Mouse (Mus musculus): Measurements from ENCODE around the gene Mertk. TPM values are rescaled to one million over a fixed set of nuclear protein-coding genes. Genes with fewer than 3 reads are reported as not detected.

Mertk gene
- polyA plus RNA-seq, 1 experiment, result 11.0 TPM

GRCm38 (mm10) chr2:128731951-128732350 lies 33.2 kb downstream of the Mertk start:
- WGBS, result 92% methylated on average over 1 of the region's 1 CpGs
- Histone ChIP-seq H3K27me3 (ENCODE audit: control insufficient read depth, insufficient read depth, low read length) (no peaks in the 10 kb centered on the region), H3K27ac (ENCODE audit: insufficient read depth, low read depth, low read length) (no peak overlapping the region), H3K36me3 (ENCODE audit: control insufficient read depth, insufficient read depth, low read length) (peaks cover 48% of the 10 kb centered on the region), H3K4me3 (ENCODE audit: low read depth, low read length) (no peak overlapping the region), H3K4me1 (ENCODE audit: control insufficient read depth, insufficient read depth, insufficient read length, low read length) (peaks cover 7% of the 10 kb centered on the region; the same call in 1 of the 2 replicates)
- TF ChIP-seq POLR2A (IDR thresholded peaks at IDR 0.05; ENCODE audit: low read depth, low read length), result no peak
- TF ChIP-seq CTCF (IDR thresholded peaks at IDR 0.05; ENCODE audit: extremely low read depth, insufficient read length, insufficient replicate concordance, low read depth, low read length), result no peak

- H3K4me1 ChIP-seq (ENCODE audit: control insufficient read depth, insufficient read depth, insufficient read length, low read length), result 0 out of 2 replicates have a peak, but pooled peaks cover 3% of the 10 kb centered on the region
- H3K4me3 ChIP-seq (ENCODE audit: low read depth, low read length), result no peak overlapping the region
- peaks cover 50% of the 10 kb centered on the region for H3K36me3 ChIP-seq (ENCODE audit: control insufficient read depth, insufficient read depth, low read length)
- no peak overlapping the region; the same call in 1 of the 2 replicates for H3K27ac ChIP-seq (ENCODE audit: insufficient read depth, low read depth, low read length)
- TF ChIP-seq POLR2A (IDR thresholded peaks at IDR 0.05; ENCODE audit: low read depth, low read length), result no peak
- TF ChIP-seq CTCF (IDR thresholded peaks at IDR 0.05; ENCODE audit: extremely low read depth, insufficient read length, insufficient replicate concordance, low read depth, low read length), result no peak
- WGBS, result 57% methylated on average over 3 of the region's 3 CpGs
- H3K27me3 ChIP-seq (ENCODE audit: control insufficient read depth, insufficient read depth, low read length), result no peaks in the 10 kb centered on the region
Observed at GRCm38 (mm10) chr2:128735089-128735488, 36.3 kb downstream of the Mertk start.

GRCm38 (mm10) chr2:128737051-128737450 lies 38.3 kb downstream of the Mertk start:
- Histone ChIP-seq H3K27me3 (ENCODE audit: control insufficient read depth, insufficient read depth, low read length) (no peaks in the 10 kb centered on the region), H3K36me3 (ENCODE audit: control insufficient read depth, insufficient read depth, low read length) (peaks cover 37% of the 10 kb centered on the region), H3K27ac (ENCODE audit: insufficient read depth, low read depth, low read length) (no peak overlapping the region), H3K4me3 (ENCODE audit: low read depth, low read length) (no peak overlapping the region), H3K4me1 (ENCODE audit: control insufficient read depth, insufficient read depth, insufficient read length, low read length) (0 out of 2 replicates have a peak, but pooled peaks cover 3% of the 10 kb centered on the region)
- TF ChIP-seq CTCF (IDR thresholded peaks at IDR 0.05; ENCODE audit: extremely low read depth, insufficient read length, insufficient replicate concordance, low read depth, low read length), result no peak
- TF ChIP-seq POLR2A (IDR thresholded peaks at IDR 0.05; ENCODE audit: low read depth, low read length), result no peak
- 84% methylated on average over 2 of the region's 2 CpGs for WGBS

GRCm38 (mm10) chr2:128737796-128738195 lies 39.0 kb downstream of the Mertk start:
- whole genome bisulfite sequencing, result 88% methylated on average over 4 of the region's 4 CpGs
- TF ChIP-seq CTCF (IDR thresholded peaks at IDR 0.05; ENCODE audit: extremely low read depth, insufficient read length, insufficient replicate concordance, low read depth, low read length), result no peak
- no peak for TF ChIP-seq POLR2A (IDR thresholded peaks at IDR 0.05; ENCODE audit: low read depth, low read length)
- Histone ChIP-seq H3K27me3 (ENCODE audit: control insufficient read depth, insufficient read depth, low read length) (no peaks in the 10 kb centered on the region), H3K36me3 (ENCODE audit: control insufficient read depth, insufficient read depth, low read length) (peaks cover 36% of the 10 kb centered on the region), H3K4me1 (ENCODE audit: control insufficient read depth, insufficient read depth, insufficient read length, low read length) (0 out of 2 replicates have a peak, but pooled peaks cover 3% of the 10 kb centered on the region), H3K27ac (ENCODE audit: insufficient read depth, low read depth, low read length) (no peak overlapping the region), H3K4me3 (ENCODE audit: low read depth, low read length) (no peak overlapping the region)

- TF ChIP-seq CTCF (IDR thresholded peaks at IDR 0.05; ENCODE audit: extremely low read depth, insufficient read length, insufficient replicate concordance, low read depth, low read length), result no peak
- TF ChIP-seq POLR2A (IDR thresholded peaks at IDR 0.05; ENCODE audit: low read depth, low read length), result no peak
- WGBS, result 58% methylated on average over 10 of the region's 10 CpGs
- Histone ChIP-seq H3K4me1 (ENCODE audit: control insufficient read depth, insufficient read depth, insufficient read length, low read length) (0 out of 2 replicates have a peak, but pooled peaks cover 3% of the 10 kb centered on the region), H3K27ac (ENCODE audit: insufficient read depth, low read depth, low read length) (peak overlapping the region; percentile 40), H3K36me3 (ENCODE audit: control insufficient read depth, insufficient read depth, low read length) (peaks cover 34% of the 10 kb centered on the region), H3K4me3 (ENCODE audit: low read depth, low read length) (no peak overlapping the region), H3K27me3 (ENCODE audit: control insufficient read depth, insufficient read depth, low read length) (no peaks in the 10 kb centered on the region)
Observed at GRCm38 (mm10) chr2:128738725-128739258, 40.0 kb downstream of the Mertk start.

- H3K4me3 ChIP-seq (ENCODE audit: low read depth, low read length), result no peak overlapping the region
- peaks cover 5% of the 10 kb centered on the region; the same call in 1 of the 2 replicates for H3K4me1 ChIP-seq (ENCODE audit: control insufficient read depth, insufficient read depth, insufficient read length, low read length)
- TF ChIP-seq CTCF (IDR thresholded peaks at IDR 0.05; ENCODE audit: extremely low read depth, insufficient read length, insufficient replicate concordance, low read depth, low read length) (no peak), POLR2A (IDR thresholded peaks at IDR 0.05; ENCODE audit: low read depth, low read length) (no peak)
- H3K27ac ChIP-seq (ENCODE audit: insufficient read depth, low read depth, low read length), result peak overlapping the region; percentile 72
- no peaks in the 10 kb centered on the region for H3K27me3 ChIP-seq (ENCODE audit: control insufficient read depth, insufficient read depth, low read length)
- 59% methylated on average over 12 of the region's 12 CpGs for WGBS
- H3K36me3 ChIP-seq (ENCODE audit: control insufficient read depth, insufficient read depth, low read length), result peaks cover 28% of the 10 kb centered on the region
Observed at GRCm38 (mm10) chr2:128745879-128746620, 47.3 kb downstream of the Mertk start.

GRCm38 (mm10) chr2:128746621-128747151 lies 47.9 kb downstream of the Mertk start:
- H3K4me1 ChIP-seq (ENCODE audit: control insufficient read depth, insufficient read depth, insufficient read length, low read length), result peaks cover 5% of the 10 kb centered on the region; the same call in 1 of the 2 replicates
- TF ChIP-seq POLR2A (IDR thresholded peaks at IDR 0.05; ENCODE audit: low read depth, low read length) (no peak), CTCF (IDR thresholded peaks at IDR 0.05; ENCODE audit: extremely low read depth, insufficient read length, insufficient replicate concordance, low read depth, low read length) (no peak)
- H3K4me3 ChIP-seq (ENCODE audit: low read depth, low read length), result no peak overlapping the region
- H3K36me3 ChIP-seq (ENCODE audit: control insufficient read depth, insufficient read depth, low read length), result peaks cover 31% of the 10 kb centered on the region
- WGBS, result 74% methylated on average over 5 of the region's 5 CpGs
- H3K27me3 ChIP-seq (ENCODE audit: control insufficient read depth, insufficient read depth, low read length), result no peaks in the 10 kb centered on the region
- peak overlapping the region; percentile 72 for H3K27ac ChIP-seq (ENCODE audit: insufficient read depth, low read depth, low read length)

All from small intestine, adult 2 months (tissue).